Mouse (Mus musculus) retina, postnatal 1 day (tissue): ENCODE measurements at regions not wholly inside any gene's neighbourhood (a gene's known extent, or its start where the extent isn't known, plus 50 kb on each side); places are given as distances from the start of the nearest gene placed in this dataset.

ENCODE experiments used
- DNase-seq: peaks from one replicate; pipeline ENCODE4 v3.0.0-alpha.2; 2012

GRCm38 (mm10) chr6:12140596-12140995 is 233.0 kb downstream of the Phf14 start:
- DNase-seq: no peak

GRCm38 (mm10) chr6:12145216-12145615 is 237.6 kb downstream of the Phf14 start:
- DNase-seq: no peak

DNA sequence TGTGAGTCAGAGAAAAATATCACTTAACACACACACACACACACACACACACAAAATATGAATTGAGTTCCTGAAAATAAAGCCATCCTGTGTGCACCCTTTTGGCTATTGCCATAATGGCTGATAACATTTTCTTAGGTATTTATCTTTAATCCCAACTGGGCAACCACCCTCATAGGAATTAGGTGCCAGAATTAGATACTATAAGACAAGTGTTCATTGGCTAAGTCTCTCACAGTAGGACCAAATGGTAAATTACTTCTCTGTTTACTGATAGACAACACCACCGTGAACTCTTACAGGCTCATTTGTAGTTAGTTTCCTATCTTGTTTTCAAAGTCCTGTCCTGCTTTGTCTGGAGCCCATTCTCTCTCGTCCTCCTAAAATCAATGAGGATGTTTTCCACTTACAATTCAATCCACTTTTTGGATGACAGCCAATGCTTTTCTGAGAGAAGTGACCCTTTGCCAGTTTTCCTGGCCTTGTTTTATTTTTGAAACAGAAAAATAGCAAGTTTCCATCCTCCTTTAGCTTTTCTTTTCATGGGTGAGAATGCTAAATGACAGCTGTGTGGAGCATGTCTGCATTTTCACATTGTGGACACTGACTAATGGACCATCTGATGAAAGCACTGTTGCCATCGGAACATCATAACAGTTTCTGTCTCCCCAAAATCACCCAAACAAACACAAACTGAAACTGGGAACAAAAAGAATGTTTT is 243.2 kb downstream of the Phf14 start:
- DNase-seq: no peak

DNA sequence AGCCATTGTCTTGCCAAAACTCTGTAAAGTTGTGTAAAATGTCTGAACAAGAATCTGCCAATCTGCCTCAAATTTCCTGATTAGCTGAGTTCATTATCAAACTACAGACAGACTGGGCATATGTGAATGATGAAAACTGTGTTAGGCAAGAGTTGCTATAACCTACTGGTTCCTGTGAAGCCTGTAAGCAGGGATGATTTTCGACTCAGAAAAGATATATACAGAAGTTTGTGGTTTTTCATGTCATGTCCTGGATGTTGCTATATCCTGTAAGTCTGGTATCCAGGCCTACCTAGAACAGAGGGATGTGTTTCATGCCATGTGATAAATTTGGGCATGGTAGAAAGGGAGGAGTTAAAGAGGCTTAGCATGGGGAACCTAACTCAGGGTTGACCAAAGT is 256.4 kb downstream of the Phf14 start:
- no peak for DNase-seq

- DNase-seq: no peak
These were observed 260.9 kb downstream of the Phf14 start for GRCm38 (mm10) chr6:12168533-12168932.

GRCm38 (mm10) chr6:12169431-12169830 is 261.8 kb downstream of the Phf14 start:
- no peak for DNase-seq

- DNase-seq: no peak
These were observed 263.1 kb downstream of the Phf14 start for GRCm38 (mm10) chr6:12170722-12171121.

DNA sequence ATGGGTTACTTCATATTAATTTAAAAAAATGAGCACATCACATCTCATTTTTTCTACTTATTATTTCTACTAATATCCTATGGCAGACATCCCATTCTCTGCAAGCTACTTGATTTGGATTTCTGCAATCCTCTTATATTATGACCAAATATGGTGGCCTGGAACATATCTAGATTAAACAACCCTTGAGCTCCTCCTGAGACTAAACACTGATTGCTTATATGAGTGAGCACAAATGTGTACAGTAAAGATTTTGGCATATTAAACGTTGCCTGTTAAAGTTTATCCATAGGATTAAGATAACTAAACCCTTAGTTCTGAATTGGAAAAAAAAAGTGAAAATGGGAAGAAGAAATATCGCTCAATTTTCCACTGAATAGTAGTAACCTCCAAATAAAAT is 263.6 kb downstream of the Phf14 start:
- DNase-seq: no peak

DNA sequence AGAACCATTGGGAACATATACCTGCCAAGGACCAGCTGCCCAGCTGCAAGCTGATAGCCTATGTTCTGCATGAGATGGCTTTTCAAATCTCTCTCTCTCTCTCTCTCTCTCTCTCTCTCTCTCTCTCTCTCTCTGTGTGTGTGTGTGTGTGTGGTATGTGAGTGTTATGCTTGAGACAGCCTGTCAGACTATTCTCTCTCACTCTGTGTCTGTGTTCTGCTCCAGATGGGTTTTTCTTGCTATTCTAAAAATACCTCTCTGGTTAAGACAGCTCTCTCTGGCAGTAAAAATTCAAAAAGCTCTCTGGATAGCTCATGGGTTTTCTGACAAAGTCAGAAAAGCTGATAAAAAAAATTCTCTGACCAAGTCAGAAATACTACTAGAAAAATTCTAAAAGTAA is 270.4 kb downstream of the Phf14 start:
- DNase-seq: no peak

DNA sequence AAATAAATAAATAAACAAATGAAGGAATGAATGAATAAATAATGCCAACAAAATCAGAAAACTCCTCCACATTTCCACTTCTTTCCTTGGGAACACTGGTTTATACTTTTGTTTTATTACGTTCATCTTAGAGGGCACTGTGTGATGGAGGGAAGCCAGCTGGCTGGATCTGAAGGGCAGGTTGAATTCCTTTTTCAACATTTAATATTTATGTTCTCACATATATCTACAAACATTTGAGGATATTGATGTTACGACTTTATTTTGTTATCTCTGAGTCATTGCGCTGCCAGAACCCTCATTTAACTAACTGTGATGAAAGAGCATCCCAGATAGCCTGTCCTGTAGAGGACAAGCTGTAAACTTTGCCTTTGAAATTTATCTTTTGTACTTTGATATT is 273.3 kb downstream of the Phf14 start:
- no peak for DNase-seq

- DNase-seq: no peak
These were observed 302.6 kb downstream of the Phf14 start for GRCm38 (mm10) chr6:12210190-12210589.

DNA sequence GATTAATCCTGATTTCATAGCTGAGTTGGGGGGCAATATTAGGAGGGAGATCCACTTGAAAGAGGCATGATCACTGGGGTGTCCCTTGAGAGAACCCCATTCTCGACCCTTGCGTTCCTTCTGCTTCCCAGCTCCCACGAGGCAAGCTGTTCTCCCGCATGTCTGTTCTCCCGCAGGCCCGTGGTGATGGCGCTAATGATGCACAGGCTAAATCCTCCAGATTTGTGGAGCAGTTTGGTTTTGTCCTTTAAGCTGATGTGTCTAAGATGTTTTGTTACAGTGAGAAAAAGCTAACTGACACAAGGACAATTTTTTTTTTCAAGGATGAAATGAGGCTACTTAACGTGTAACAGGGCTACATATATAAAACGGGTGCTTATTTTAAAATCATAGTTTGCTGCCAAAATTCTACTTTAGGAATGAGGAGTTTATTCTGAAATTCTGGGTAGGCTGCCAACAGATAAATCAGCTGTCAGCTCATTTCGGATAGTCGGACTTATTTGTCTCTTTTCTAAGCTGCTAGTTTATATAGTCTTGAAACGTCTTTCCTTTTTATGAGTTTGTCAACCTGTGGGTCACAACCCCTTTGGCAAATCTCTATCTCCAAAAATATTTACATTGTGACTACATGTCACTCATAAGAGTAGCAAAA is 307.0 kb downstream of the Phf14 start:
- DNase-seq: no peak

DNA sequence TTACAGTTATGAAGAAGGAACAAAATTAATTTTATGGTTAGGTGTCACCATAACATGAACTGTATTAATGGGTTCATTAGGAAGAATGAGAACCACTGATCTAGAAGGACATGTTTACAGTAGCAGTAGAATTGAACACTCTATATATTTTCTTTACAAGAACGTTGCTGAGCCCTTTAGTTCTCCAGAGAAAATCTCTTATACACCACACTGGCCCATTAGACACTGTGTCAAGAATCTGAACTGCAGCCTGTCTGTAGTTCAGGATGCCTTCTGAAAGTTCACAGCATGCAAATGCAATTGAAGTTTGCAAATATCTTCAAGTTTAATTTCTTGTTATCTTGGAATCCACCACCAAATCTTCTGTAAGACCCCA is 307.6 kb downstream of the Phf14 start:
- no peak for DNase-seq

GRCm38 (mm10) chr6:12244151-12244550 is 336.5 kb downstream of the Phf14 start:
- DNase-seq: no peak

- no peak for DNase-seq
These were observed 340.4 kb downstream of the Phf14 start for GRCm38 (mm10) chr6:12247975-12248374.

DNA sequence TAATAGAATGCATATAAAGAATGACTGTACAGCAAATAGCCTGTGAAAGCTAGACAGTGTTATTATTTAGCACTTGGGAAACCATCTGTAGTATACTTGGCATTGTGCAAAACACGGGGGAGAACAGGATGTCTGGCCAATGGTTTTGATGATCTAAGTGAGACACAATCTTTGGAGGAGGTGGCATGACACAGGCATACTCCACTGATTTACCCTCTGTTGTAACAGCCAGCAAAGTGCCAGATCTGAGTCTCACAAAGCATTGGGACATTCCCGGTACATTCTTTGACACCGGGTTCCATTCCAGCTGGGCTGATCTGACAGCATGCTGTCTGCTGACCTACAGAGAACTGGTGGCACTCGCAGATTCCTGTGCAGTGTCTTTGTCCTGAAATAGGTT is 341.0 kb downstream of the Phf14 start:
- no peak for DNase-seq

GRCm38 (mm10) chr6:12254507-12254906 is 346.9 kb downstream of the Phf14 start:
- no peak for DNase-seq

DNA sequence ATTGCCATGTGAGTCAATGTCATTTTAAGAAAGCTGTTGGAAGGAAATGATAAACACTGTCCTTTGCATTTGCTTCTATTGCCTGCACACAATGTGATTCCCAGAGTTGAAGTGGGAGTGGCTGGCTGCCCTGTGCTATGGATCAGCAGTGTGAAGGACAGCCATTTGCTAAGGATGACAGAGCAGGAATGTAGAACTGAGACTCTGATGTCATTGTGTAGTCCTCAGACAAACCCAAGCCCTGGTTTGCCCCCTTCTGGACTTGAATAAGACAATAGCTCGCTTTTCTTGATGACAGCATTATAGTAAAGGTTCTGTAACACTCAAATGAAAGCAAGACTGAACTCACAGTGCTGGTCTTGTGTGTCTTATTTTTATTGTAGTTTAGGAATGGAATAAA is 347.8 kb downstream of the Phf14 start:
- DNase-seq: no peak

DNA sequence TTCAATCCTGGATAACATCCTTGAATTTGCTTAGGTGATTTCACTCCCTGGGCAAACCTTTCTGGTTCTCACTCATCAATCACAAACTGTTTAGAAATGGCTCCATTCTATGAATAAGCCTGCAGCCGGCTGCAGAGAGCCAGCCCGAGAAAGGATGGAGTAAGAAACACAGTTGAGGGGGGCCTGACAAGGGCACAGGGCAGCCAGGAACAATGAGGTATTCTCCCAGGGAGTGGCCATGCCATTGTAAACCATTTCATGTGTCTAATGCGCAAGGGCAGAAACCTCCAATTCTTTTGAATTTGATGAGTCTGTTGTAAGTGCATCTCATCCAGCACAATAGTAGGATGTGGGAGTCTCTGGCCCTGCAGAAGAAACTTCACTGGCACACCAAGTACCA is 350.7 kb downstream of the Phf14 start:
- DNase-seq: peak; percentile 24

DNA sequence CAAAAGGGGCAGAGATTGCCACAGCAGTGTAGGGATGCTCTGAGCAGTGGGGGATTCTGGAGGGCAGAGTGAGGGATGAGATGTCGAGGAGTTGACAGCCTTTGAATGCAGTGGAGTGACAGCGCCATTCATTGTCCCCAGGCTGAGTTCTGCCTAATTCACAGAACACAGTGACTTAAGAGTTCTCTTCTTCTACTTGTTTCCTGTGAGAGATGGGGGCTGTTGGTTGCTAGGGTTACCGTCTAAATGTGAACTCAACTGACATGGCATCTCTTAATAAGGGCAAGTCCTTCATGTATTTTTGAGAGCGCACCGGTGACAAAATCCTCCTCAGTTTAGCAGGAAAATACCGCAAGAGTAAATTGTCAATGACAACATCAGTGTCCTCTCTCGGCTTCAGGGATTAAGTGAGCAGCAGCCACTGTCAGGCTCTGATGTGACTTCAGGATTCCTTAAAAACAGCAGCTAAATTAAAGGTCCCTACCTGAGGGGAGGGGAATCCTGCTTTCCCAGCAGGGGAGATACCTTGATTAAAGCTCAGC is 351.4 kb downstream of the Phf14 start:
- peak; percentile 64 for DNase-seq

DNA sequence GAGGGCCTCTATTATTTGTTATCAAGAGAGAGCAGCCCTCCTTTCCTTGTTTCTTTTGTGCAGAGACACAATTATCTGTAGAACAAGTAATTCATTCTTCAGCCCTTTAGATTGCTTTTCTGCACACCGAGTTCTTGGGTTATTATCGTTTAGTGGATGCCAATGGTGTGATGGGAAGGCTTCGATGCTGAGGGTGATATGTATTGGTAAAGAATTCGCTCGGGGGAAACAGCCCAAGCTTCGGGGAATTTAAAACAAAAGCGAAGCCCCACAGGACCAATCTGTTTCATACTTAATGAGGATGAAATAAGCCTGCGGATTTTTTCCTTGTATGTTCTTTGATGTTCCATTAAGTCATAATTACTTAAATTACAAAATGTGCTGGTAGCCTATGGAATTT is 352.0 kb downstream of the Phf14 start:
- DNase-seq: peak; percentile 18

GRCm38 (mm10) chr6:12260325-12261076 is 352.9 kb downstream of the Phf14 start:
- DNase-seq: peak; percentile 77
